Mouse (Mus musculus) subcutaneous adipose tissue, adult 2 months (tissue): ENCODE measurements around the gene Defa17. TPM values are rescaled to one million over a fixed set of nuclear protein-coding genes. Genes with fewer than 3 reads are reported as not detected.

ENCODE experiments used
- polyA plus RNA-seq: library from polyadenylated mRNA; depleted of rRNA; stranded (reverse); fragments of >200 nt; gene quantifications from 2 replicates; pipeline ENCODE4 v1.2.3, GENCODE M21; 2012; ENCODE audit warnings: low replicate concordance; rRNA removed

Defa17 gene
- polyA plus RNA-seq, result not detected in 2 replicates

GRCm38 (mm10) chr8:21655480-21655879 lies at the start of gene Defa17:
Gene Defa17 (plus strand): TSS chr8:21655780.

GRCm38 (mm10) chr8:21617883-21618282 lies 37.7 kb upstream of the Defa17 start, which contains the start of gene Defa26:
Gene Defa26 (plus strand): TSS chr8:21618183.

GRCm38 (mm10) chr8:21665497-21665896 lies 9.9 kb downstream of the Defa17 start, which contains the start of gene Defa34:
Gene Defa34 (plus strand): TSS chr8:21665797.

GRCm38 (mm10) chr8:21703545-21703944 lies 48.0 kb downstream of the Defa17 start, which contains the start of gene AY761184:
Gene AY761184 (minus strand): TSS chr8:21703645.

Other genes with a start within 250 kb of the Defa17 start
- not detected in 2 replicates for gene Defa36, start 228.4 kb upstream of the Defa17 start, polyA plus RNA-seq
- gene Gm7849, start 199.2 kb upstream of the Defa17 start, polyA plus RNA-seq, result not detected in 2 replicates
- not detected in 2 replicates for gene Defa20, start 146.5 kb upstream of the Defa17 start, polyA plus RNA-seq
- not detected in 2 replicates for gene Defa32, start 126.7 kb upstream of the Defa17 start, polyA plus RNA-seq
- gene Defa37, start 90.4 kb upstream of the Defa17 start, polyA plus RNA-seq, result not detected in 2 replicates
- not detected in 2 replicates for gene Defa28, start 72.8 kb upstream of the Defa17 start, polyA plus RNA-seq
- gene Gm7861, start 61.3 kb upstream of the Defa17 start, polyA plus RNA-seq, result not detected in 2 replicates
- not detected in 2 replicates for gene Defa26, start 37.6 kb upstream of the Defa17 start, polyA plus RNA-seq
- gene Defa34, start 10.0 kb downstream of the Defa17 start, polyA plus RNA-seq, result not detected in 2 replicates
- gene AY761184, start 47.9 kb downstream of the Defa17 start, polyA plus RNA-seq, result not detected in 2 replicates
- gene Defa24, start 78.7 kb downstream of the Defa17 start, polyA plus RNA-seq, result not detected in 2 replicates
- gene Defb50, start 167.8 kb downstream of the Defa17 start, polyA plus RNA-seq, result not detected in 2 replicates
- gene Defb2, start 184.1 kb downstream of the Defa17 start, polyA plus RNA-seq, result not detected in 2 replicates
- not detected in 2 replicates for gene Defb10, start 203.1 kb downstream of the Defa17 start, polyA plus RNA-seq
- not detected in 2 replicates for gene Defb9, start 229.6 kb downstream of the Defa17 start, polyA plus RNA-seq